Mouse (Mus musculus): ENCODE measurements around the gene Gm5799. TPM values are rescaled to one million over a fixed set of nuclear protein-coding genes. Genes with fewer than 3 reads are reported as not detected.
A peak's percentile ranks its signal among the peaks of the same experiment; 100 is the strongest.
"Not testable (repeated sequence)": the region's sequence is repeated elsewhere in the genome, so short reads cannot be mapped to it uniquely, and the experiment has no call there.

Gene Gm5799
- not detected for total RNA-seq (2021)
- long read RNA-seq, experiment 1, partial matches to known transcripts: 0 of 1 reads
- long read RNA-seq, experiment 1, other reads (novel, unspliced or antisense): 1 of 1 reads
- long read RNA-seq, experiment 2: 0 reads

GRCm38 (mm10) chr14:43543276-43543675 lies at the start of gene Gm5799:
TSS of gene Gm5799 (plus strand) at chr14:43543576.
- DNase-seq; intact Hi-C loops (cut with DNase I; ENCODE audit: low total_unique reads): not testable (repeated sequence)

DNA sequence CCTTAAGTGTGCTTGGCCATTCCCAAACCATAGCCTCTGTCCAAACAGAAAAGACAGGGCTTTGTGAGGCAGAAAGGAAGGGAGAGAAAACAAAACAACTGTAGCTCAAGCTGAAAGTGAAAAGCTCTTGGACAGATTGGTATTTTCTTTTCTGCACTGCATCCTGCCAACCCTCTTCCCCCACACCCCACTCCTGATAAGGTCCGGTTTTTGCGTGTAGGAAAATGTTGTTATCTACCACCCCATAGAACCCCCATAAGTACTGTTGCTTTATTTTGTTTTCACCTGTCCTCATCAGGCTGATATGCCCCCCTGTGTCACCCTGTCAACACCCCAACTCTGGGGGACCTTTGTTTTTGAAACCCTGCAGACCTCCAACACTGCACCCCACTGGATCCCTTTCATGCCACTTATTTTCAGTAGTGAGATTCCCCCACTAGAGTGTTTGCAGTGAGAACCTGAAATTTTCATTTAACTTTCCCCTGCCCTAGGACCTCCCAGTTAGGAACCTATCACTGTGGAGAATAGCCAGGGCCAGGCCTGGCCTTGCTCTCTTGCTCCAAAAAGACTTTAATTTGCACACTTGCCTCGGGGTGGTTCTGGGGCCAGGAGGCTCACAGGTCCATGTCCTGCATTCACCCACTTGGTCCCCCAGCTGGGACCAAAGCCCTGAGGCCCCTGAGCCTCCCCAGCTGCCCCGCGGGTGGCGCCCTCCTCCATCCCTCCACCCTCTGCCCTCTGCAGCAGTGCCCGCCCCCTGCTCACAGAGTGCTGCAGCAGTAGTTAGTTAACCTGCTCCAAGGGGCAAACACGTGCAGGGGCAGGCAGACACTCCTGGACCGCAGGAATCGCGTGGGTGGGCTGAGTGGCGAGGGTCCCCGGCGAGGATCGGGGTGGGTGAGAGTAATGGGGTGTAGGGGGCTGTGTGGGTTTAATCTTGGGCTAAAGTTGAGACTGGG lies 12.0 kb upstream of the Gm5799 start:
- intact Hi-C loops (cut with DNase I; ENCODE audit: low total_unique reads); DNase-seq: not testable (repeated sequence)

DNA sequence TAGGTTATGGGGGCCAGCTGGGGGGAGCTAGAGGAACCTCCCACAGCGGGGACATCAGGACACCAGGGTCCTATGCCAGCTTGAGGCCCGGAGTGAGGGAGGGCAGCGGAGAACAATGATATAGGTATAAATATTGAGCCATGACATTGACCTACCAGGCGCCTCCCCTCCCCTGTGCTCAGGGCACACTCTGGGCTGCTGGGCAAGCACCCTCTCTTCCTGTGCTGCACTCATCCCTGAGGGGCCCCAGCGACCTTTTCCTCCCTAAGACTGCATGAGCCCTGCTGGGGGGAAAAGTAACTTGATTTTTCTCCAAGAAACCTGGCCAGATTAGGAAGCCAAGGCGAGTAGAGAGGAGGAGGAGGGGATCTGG lies 11.4 kb upstream of the Gm5799 start:
- DNase-seq; intact Hi-C loops (cut with DNase I; ENCODE audit: low total_unique reads): not testable (repeated sequence)

DNA sequence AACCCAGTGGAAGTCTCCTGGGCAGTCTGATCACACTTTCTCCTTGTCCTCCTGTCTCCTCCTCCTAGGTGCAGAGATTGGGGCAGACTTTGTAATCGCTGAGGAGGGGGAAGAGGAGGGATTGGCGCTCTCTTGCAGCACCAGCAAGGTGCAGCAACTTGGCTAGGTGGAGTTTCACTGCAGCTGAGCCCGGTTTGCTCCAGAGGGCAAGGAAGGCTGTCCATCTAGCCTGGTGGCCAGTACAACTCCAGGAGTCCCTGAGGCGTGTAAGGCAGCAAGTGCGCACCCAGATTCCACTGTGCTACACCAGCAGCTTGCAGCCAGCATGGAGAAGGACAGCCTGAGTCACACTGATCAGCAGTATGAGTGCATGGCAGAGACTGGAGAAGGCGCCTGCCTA lies 11.0 kb upstream of the Gm5799 start:
- intact Hi-C loops (cut with DNase I; ENCODE audit: low total_unique reads): not testable (repeated sequence)
- peak; percentile 12 for DNase-seq

DNA sequence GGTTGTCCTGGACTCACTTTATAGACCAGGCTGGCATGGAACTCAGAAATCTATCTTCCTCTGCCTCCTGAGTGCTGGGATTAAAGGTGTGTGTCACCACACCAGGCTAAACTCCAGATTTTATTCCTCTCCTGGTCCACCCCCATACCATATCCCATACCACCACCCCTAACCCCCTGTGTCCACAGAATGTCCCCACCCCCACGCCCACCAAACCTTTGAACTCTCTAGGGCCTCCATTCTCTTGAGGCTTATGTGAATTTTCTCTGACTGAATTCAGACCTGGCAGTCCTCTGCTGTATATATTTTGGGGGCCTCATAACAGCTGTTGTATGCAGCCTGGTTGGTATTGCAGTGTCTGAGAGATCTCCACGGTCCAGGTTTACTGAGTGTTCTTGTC lies 5.2 kb upstream of the Gm5799 start:
- peak; percentile 6 for DNase-seq
- intact Hi-C loops (cut with DNase I; ENCODE audit: low total_unique reads): not testable (repeated sequence)

- intact Hi-C loops (cut with DNase I; ENCODE audit: low total_unique reads); DNase-seq: not testable (repeated sequence)
These were observed 2.9 kb downstream of the Gm5799 start for GRCm38 (mm10) chr14:43546281-43546680.

DNA sequence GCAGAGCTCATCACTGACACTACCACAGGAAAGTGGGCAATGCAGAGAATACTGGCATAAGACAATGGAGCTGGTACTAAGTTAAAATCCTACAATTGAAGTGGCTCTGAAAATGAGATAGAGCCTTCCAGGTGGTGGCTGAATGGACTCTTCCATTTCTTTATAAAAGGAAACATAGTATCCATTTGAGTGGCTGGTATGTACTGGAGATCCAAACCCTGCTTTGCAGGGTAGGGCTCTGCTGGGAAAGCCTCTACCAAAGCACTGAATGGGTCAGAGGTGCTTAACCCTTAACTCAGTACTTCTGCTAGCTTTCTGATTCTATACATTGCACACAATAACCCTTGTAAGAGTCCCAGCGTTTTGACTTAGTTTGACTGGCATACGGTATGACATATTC lies 8.9 kb downstream of the Gm5799 start:
- DNase-seq; intact Hi-C loops (cut with DNase I; ENCODE audit: low total_unique reads): not testable (repeated sequence)

GRCm38 (mm10) chr14:43577969-43578368 lies 34.6 kb downstream of the Gm5799 start:
- intact Hi-C loops (cut with DNase I; ENCODE audit: low total_unique reads); DNase-seq: not testable (repeated sequence)

DNA sequence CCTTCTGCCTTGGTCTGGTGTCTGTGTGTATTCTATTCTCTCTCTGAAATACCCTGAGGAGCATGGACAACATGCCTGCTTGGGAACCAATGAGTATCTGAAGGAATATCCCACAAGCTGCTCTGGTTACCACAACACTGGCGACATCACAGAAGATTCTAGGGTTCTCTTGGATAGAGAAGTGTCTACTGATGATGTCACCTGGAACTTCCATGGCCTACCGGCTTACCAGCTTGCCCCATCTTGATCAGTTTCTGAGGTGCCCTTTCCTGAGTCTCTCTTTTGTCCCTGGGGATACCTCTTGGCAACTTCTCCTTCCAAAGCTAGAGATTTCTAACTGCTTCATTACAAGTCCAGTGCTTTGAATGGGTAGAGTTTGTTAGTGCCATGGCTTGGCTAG lies 35.7 kb downstream of the Gm5799 start, which contains the start of gene Gm17654:
Gm17654 (minus strand) TSS at position 101 of the 400 bp plus-strand sequence.
- intact Hi-C loops (cut with DNase I; ENCODE audit: low total_unique reads); DNase-seq: not testable (repeated sequence)

Other genes starting within 250 kb of the Gm5799 start
- not detected for gene Gm8127, start 249.7 kb upstream of the Gm5799 start, total RNA-seq (2021)
- not detected for gene 1700001F09Rik, start 195.8 kb upstream of the Gm5799 start, total RNA-seq (2021)
- gene Gm8138, start 127.2 kb upstream of the Gm5799 start, total RNA-seq (2021): not detected
- gene Gm17654, start 35.6 kb downstream of the Gm5799 start, total RNA-seq (2021): not detected
- gene Gm10375, start 64.4 kb downstream of the Gm5799 start, total RNA-seq (2021): not detected
- gene Gm8165, start 133.6 kb downstream of the Gm5799 start, total RNA-seq (2021): not detected
- under 1 TPM; 0.24 to 0.25 TPM for gene Gm7324, start 154.3 kb downstream of the Gm5799 start, total RNA-seq (2021)
- gene Gm16506, start 183.9 kb downstream of the Gm5799 start, total RNA-seq (2021): not detected
- gene Gm6526, start 204.3 kb downstream of the Gm5799 start, total RNA-seq (2021): not detected
- gene Gm8180, start 241.2 kb downstream of the Gm5799 start, total RNA-seq (2021): not detected

Data from gastrocnemius, postnatal 14 days (tissue).